Mouse (Mus musculus) ovary, postnatal 10 days (tissue): ENCODE measurements around the gene Gm13102.
"Not testable (repeated sequence)": the region's sequence is repeated elsewhere in the genome, so short reads cannot be mapped to it uniquely, and the experiment has no call there.

ENCODE experiments used
- DNase-seq: peaks from one replicate; pipeline ENCODE4 v3.0.0; 2022; ENCODE audit warnings: low spot score

The Gm13102 gene

GRCm38 (mm10) chr4:144106174-144106573 is at the start of gene Gm13102:
Gene Gm13102, plus strand, starts transcription at chr4:144106474.
- not testable (repeated sequence) for DNase-seq

DNA sequence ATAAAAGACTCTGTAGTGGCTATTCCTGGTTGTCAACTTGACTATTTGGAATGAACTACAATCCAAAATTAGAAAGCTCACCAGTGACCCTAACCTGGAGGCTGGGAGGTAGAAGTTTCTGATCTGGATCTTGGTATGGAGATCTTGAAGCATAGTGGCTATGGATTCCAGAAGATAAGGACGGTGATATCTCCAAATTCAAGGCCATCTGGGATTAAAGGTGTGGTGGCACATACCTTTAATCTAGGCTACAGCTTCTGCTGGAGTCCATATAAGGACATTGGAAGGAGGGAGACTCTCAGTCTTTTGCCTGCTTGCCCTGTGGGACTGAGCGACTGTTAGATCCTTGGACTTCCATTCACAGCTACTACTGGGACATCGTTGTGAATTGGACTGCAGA is 47.4 kb upstream of the Gm13102 start, which contains the start of gene Pramel4:
Gene Pramel4 (plus strand): TSS at position 301 of the 400 bp plus-strand sequence.
- not testable (repeated sequence) for DNase-seq
